Mouse (Mus musculus): Measurements from ENCODE around the gene Amy2a5.
"Not testable (repeated sequence)": the region's sequence is repeated elsewhere in the genome, so short reads cannot be mapped to it uniquely, and the experiment has no call there.

Gene Amy2a5

GRCm38 (mm10) chr3:113258737-113259136, at the start of gene Amy2a5:
Gene Amy2a5, minus strand, starts transcription at chr3:113258837.
- not testable (repeated sequence) for DNase-seq (ENCODE audit: low spot score in 2 of 2)

- DNase-seq (ENCODE audit: low spot score in 2 of 2): not testable (repeated sequence)
Observed at GRCm38 (mm10) chr3:113291349-113291748, 32.7 kb upstream of the Amy2a5 start, which contains the start of gene Amy2a4. Gene Amy2a4, minus strand, starts transcription at chr3:113291449.

- not testable (repeated sequence) for DNase-seq (ENCODE audit: low spot score in 2 of 2)
Observed at GRCm38 (mm10) chr3:113280285-113280684, 21.6 kb upstream of the Amy2a5 start.

GRCm38 (mm10) chr3:113279586-113279985, 20.9 kb upstream of the Amy2a5 start:
- DNase-seq (ENCODE audit: low spot score in 2 of 2): not testable (repeated sequence)

- no peak for DNase-seq (ENCODE audit: low spot score in 2 of 2)
Observed at GRCm38 (mm10) chr3:113227115-113227514, 31.5 kb downstream of the Amy2a5 start.
